Mouse (Mus musculus) liver, embryonic 13.5 days (tissue): ENCODE measurements around the gene Por. TPM values are rescaled to one million over a fixed set of nuclear protein-coding genes. Genes with fewer than 3 reads are reported as not detected.

ENCODE experiments used
- ATAC-seq: fragments of 200-750 bp; cut with Nextera tagmentation; 2 replicates; pipeline ENCODE4 v1.8.0; 2017; ENCODE audit warnings: low read depth, mild to moderate bottlenecking, moderate number of reproducible peaks, moderate library complexity
- DNase-seq: peaks from one replicate; pipeline ENCODE4 v3.0.0; 2022
- H3K27ac ChIP-seq: fragments of 300-500 bp; sonication (generic); 2 replicates; pipeline ENCODE4 v1.5.1; 2015; ENCODE audit warnings: moderate library complexity, mild to moderate bottlenecking, inconsistent platforms
- H3K27me3 ChIP-seq: fragments of 300-500 bp; sonication (generic); 2 replicates; pipeline ENCODE4 v1.6.1; 2015; ENCODE audit warnings: mild to moderate bottlenecking, inconsistent platforms
- H3K36me3 ChIP-seq: fragments of 300-500 bp; sonication (generic); 2 replicates; pipeline ENCODE4 v1.6.1; 2015; ENCODE audit warnings: mild to moderate bottlenecking, inconsistent platforms
- H3K4me1 ChIP-seq: fragments of 300-500 bp; sonication (generic); replicated peaks from 2 replicates; pipeline ENCODE4 v1.6.1; 2015; ENCODE audit warnings: inconsistent platforms
- H3K4me2 ChIP-seq: fragments of 300-500 bp; sonication (generic); 2 replicates; pipeline ENCODE4 v1.6.1; 2015; ENCODE audit warnings: inconsistent platforms, mild to moderate bottlenecking, moderate library complexity
- H3K4me3 ChIP-seq: fragments of 300-500 bp; sonication (generic); replicated peaks from 2 replicates; pipeline ENCODE4 v1.5.1; 2015; ENCODE audit warnings: mild to moderate bottlenecking, inconsistent platforms
- H3K9ac ChIP-seq: fragments of 300-500 bp; sonication (generic); 2 replicates; pipeline ENCODE4 v1.6.1; 2015; ENCODE audit warnings: mild to moderate bottlenecking, inconsistent platforms
- H3K9me3 ChIP-seq: fragments of 300-500 bp; sonication (generic); replicated peaks from 2 replicates; pipeline ENCODE4 v1.6.1; 2016; ENCODE audit warnings: inconsistent platforms
- WGBS: fragments of 180-500 bp; shearing (Covaris S2); methylation state at CpG from one replicate; pipeline ENCODE4 v1.1.7; 2015; ENCODE audit not compliant: insufficient replicate concordance; 5-methylcytosine and 5-hydroxymethylcytosine counted together
- polyA plus RNA-seq: library from polyadenylated mRNA; unstranded; fragments of >200 nt; fragmentation: Nextera tagmentation; extraction: Ambion mirVana; gene quantifications from 2 replicates; pipeline ENCODE4 v1.2.1, GENCODE M21; 2015

Gene Por
- polyA plus RNA-seq, 1 experiment from 2014 or later = 26.7 TPM

DNA sequence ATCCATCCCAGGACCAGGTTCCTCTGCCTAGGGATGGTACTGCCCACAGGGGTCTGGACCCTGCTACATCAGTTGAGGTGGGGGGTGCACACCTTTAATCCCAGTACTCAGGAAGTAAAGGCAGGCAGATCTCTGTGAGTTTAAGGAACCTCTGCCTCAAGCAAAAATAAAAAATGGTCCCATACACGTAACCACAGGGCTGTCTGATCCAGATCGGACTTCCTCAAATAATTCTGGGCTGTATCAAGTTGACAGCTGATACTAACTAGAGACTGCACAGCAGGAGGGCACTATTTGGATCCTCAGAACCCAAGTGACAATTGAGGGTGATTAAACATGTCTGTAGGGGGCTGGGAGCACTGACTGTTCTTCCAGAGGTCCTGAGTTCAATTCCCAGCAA, 7.4 kb downstream of the Por start:
- no peak overlapping the region for H3K4me3 ChIP-seq
- DNase-seq = no peak
- no peaks in the 10 kb centered on the region for H3K9me3 ChIP-seq
- no peaks in the 10 kb centered on the region for H3K27me3 ChIP-seq
- no peak overlapping the region for H3K4me2 ChIP-seq
- no peak for ATAC-seq
- no peak overlapping the region for H3K27ac ChIP-seq
- H3K4me1 ChIP-seq = peaks cover 17% of the 10 kb centered on the region
- H3K9ac ChIP-seq = no peak overlapping the region
- no peaks in the 10 kb centered on the region for H3K36me3 ChIP-seq
- 36% methylated on average over 2 of the region's 2 CpGs for WGBS

DNA sequence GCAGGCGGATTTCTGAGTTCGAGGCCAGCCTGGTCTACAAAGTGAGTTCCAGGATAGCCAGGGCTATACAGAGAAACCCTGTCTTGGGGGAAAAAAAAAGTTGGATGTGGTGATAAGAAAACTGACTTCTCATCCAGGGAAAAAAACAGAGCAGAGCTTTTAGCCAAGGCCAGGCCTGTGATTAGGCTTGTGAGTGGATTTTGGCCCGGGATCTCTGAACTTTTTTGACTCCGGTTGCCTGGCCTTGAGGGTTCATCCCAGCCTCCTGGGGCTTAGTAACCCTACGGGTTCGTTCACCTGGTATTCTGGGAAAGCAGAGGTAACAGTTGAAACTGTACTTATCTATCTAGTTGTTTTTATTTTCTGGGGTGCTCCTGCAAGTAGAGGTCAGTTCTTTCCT, 8.6 kb downstream of the Por start:
- H3K4me1 ChIP-seq = peaks cover 17% of the 10 kb centered on the region
- no peak overlapping the region for H3K4me2 ChIP-seq
- H3K9ac ChIP-seq = no peak overlapping the region
- H3K9me3 ChIP-seq = no peaks in the 10 kb centered on the region
- H3K36me3 ChIP-seq = no peaks in the 10 kb centered on the region
- DNase-seq (no peak), ATAC-seq (no peak)
- H3K27ac ChIP-seq = no peak overlapping the region
- no peak overlapping the region for H3K4me3 ChIP-seq
- no peaks in the 10 kb centered on the region for H3K27me3 ChIP-seq
- 76% methylated on average over 6 of the region's 6 CpGs for WGBS

DNA sequence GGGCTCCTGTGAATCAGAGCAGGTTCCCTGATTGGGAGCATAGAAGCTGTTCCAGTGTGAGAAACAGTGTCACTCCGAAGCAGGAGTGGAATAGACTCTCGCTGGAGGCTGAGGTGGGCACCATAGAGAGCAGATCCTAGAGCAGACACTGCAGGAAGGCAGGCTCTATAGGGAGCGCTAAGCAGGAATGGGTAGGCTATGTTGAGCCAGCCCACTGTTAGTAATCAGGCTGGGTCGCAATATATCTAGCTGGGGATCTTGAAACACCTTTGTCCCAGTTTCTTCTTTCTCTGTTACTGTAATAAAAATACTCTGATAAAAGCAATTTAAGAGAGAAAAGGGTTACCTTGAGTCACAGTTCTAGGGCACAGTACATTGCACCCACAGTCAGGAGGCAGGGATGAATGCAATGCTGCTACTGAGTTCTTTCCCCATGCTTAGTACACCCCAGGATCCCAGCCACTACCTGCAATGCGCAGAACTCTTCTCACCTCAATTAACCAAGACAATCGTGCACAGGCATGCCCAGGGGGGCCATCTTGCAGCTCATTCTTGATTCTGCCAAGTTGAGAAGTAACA, 11.2 kb downstream of the Por start:
- H3K4me2 ChIP-seq = no peak overlapping the region
- no peak overlapping the region for H3K4me3 ChIP-seq
- no peak overlapping the region for H3K9ac ChIP-seq
- H3K27ac ChIP-seq = no peak overlapping the region
- DNase-seq (no peak), ATAC-seq (no peak)
- H3K4me1 ChIP-seq = peaks cover under 1% of the 10 kb centered on the region; the same call in 1 of the 2 replicates
- H3K27me3 ChIP-seq = no peaks in the 10 kb centered on the region
- no peaks in the 10 kb centered on the region for H3K36me3 ChIP-seq
- WGBS = 70% methylated on average over 6 of the region's 6 CpGs
- no peaks in the 10 kb centered on the region for H3K9me3 ChIP-seq

DNA sequence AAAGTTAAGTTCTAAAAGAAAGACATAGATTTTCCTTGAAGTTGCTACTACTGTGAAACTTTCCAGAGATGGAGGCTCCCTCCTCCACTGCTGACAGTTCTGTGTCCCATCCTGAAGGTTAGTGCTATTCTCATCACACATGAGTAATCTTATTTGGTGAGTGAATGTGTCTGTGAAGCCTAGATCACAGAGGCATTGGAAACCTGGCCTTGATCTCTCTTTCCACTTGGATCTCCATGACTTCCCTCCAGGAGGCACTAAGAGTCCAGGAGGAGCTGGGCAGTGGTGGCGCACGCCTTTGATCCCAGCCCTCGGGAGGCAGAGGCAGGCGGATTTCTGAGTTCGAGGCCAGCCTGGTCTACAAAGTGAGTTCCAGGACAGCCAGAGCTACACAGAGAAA, 12.2 kb downstream of the Por start:
- no peak for ATAC-seq
- WGBS = 58% methylated on average over 5 of the region's 5 CpGs
- H3K4me1 ChIP-seq = peaks cover 3% of the 10 kb centered on the region; the same call in 1 of the 2 replicates
- H3K9ac ChIP-seq = no peak overlapping the region
- no peak overlapping the region for H3K4me2 ChIP-seq
- H3K27me3 ChIP-seq = no peaks in the 10 kb centered on the region
- DNase-seq = no peak
- H3K4me3 ChIP-seq = no peak overlapping the region
- no peak overlapping the region for H3K27ac ChIP-seq
- no peaks in the 10 kb centered on the region for H3K36me3 ChIP-seq
- no peaks in the 10 kb centered on the region for H3K9me3 ChIP-seq

DNA sequence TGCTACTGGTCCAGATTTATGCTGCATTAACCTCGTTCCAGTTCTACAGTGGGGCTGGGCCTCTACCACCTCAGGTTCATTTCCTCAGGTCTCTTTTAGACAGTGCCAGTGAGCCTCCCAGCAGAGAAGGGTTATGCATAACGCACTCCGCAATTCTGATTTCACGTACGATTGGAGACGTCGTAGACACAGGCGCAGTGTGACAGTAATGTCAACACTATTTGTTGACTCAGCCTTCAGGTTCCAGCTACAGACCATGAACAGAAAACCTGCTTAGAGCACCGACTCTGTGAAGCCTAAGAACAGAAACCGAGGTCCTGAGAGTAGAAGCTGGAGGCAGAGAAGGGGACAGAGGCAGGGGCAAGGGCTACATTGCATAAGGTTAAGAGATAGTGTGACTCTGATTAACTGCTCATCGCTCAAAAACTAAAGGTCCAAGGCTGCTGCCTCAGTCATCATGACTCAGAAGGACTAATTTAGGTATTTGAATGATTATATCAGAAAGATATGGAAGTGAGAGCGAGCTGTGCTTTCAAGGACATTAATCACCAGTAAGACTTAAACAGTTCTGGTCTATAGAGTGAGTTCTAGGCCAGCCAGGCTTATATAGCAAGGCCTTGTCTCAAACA, 13.2 kb downstream of the Por start:
- Histone ChIP-seq H3K27me3 (no peaks in the 10 kb centered on the region), H3K27ac (peak overlapping the region; percentile 13; the same call in 1 of the 2 replicates), H3K9ac (no peak overlapping the region), H3K4me2 (no peak overlapping the region), H3K9me3 (no peaks in the 10 kb centered on the region), H3K4me3 (no peak overlapping the region), H3K36me3 (no peaks in the 10 kb centered on the region), H3K4me1 (peaks cover 7% of the 10 kb centered on the region)
- DNase-seq (no peak), ATAC-seq (0 out of 2 replicates have a peak, but pooled peaks have one; percentile 43)
- 72% methylated on average over 12 of the region's 12 CpGs for WGBS

DNA sequence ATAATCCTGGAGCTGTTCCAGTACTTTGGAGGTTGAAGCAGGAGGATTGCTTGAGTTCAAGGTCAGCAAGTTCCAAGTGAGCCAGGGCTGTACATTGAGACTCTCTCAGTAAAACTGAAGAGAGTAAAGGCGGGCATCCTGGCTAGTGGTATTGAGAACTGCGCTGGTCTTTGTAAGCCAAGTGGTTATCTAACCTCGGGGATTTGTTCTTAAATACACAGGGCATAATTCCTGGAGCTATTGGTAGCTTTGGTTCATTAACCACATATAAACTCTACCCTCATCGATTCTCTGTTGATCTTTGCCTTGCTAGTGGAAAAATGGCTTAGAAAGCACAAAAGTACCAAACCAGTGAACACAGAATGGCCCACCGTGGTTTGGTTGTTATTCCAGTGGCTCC, 20.6 kb downstream of the Por start:
- Histone ChIP-seq H3K4me3 (peak overlapping the region; percentile 80), H3K9ac (peak overlapping the region; percentile 86), H3K4me2 (peak overlapping the region; percentile 86), H3K9me3 (no peaks in the 10 kb centered on the region), H3K36me3 (no peaks in the 10 kb centered on the region), H3K4me1 (peaks cover 45% of the 10 kb centered on the region), H3K27ac (no peak overlapping the region), H3K27me3 (no peaks in the 10 kb centered on the region)
- 71% methylated on average over 5 of the region's 5 CpGs for WGBS
- ATAC-seq (no peak), DNase-seq (no peak)

DNA sequence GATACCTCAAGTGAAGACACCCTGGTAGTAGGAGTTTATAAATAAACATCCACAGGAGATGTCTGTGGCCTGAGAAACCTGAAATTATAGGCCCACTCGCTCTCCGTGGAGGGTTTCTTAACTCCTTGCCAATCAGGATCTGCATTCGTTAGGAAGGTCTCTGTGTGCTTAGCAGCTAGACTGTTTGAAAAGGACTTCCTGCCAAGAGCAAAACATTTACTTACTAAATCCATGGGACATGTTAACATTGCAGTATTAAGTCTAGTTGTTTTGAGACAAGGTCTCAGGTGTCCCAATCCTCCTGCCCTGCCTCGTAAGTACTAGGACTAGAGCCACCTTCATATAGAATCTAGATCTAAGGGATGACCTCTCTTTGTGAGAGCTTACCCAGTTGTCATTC, 21.4 kb downstream of the Por start:
- Histone ChIP-seq H3K4me3 (no peak overlapping the region), H3K4me1 (peaks cover 44% of the 10 kb centered on the region), H3K9me3 (no peaks in the 10 kb centered on the region), H3K27ac (no peak overlapping the region), H3K4me2 (no peak overlapping the region), H3K36me3 (no peaks in the 10 kb centered on the region), H3K27me3 (no peaks in the 10 kb centered on the region), H3K9ac (no peak overlapping the region)
- ATAC-seq (no peak), DNase-seq (no peak)
- WGBS = 75% methylated on average over 4 of the region's 4 CpGs

DNA sequence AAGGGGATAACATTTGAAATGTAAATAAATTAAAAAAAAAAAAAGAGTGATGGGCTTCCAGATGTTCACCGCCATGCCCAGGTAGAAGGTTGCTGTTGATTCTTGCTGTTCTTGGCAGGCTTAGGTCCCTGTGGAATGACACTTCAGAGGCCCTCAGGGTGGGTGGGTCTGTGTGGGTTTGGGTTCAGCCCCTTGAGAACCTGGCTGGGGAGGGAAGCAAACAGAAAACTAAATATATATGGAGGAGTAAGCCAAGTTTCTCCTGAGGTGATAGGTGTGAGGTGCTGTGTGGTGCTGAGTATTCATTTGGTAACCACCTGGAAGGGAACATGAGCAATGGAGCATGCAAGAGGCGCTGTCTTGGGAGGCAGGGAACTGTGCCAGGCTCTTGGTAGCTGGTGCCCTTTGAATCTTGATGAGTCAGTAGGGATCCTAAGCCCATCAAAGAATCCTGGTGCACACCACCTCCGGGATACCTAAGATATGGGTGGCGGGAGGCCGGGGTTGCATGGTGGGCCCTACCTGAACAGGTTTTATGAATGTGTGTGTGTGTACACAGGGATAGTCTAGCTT, 23.5 kb downstream of the Por start:
- no peak overlapping the region for H3K4me3 ChIP-seq
- H3K9ac ChIP-seq = no peak overlapping the region
- WGBS = 83% methylated on average over 5 of the region's 5 CpGs

DNA sequence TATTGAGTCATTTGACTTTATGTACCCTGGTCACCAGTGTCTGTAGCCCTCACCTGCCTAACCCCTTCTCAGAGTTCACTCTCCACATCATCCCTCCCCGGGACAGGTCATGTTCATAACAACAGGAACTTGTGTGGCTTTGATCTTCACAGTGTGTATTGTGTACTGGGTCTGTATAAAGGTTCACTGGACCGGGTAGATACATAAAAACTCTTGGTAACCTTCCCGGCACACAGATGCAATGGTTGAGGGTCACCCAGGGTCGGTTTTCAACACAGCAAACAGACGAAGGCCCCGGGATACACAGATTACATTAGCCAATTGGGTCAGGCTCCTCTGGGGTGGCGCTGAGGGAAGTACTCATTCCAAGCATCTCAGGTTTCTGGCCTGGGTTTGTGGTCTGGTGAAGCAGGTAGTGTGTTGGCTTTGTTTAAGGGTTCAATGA, 25.5 kb downstream of the Por start:
- DNase-seq (no peak), ATAC-seq (peak; percentile 79)
- H3K27ac ChIP-seq = no peak overlapping the region
- no peak overlapping the region for H3K4me3 ChIP-seq
- peaks cover 8% of the 10 kb centered on the region; the same call in 1 of the 2 replicates for H3K36me3 ChIP-seq
- no peaks in the 10 kb centered on the region for H3K9me3 ChIP-seq
- 58% methylated on average over 7 of the region's 7 CpGs for WGBS
- H3K9ac ChIP-seq = no peak overlapping the region
- no peaks in the 10 kb centered on the region for H3K27me3 ChIP-seq
- no peak overlapping the region for H3K4me2 ChIP-seq
- peaks cover 34% of the 10 kb centered on the region for H3K4me1 ChIP-seq

More for the DNA sequence above, 23.5 kb downstream of the Por start:
- Histone ChIP-seq H3K9me3 (no peaks in the 10 kb centered on the region), H3K36me3 (0 out of 2 replicates have a peak, but pooled peaks cover 3% of the 10 kb centered on the region), H3K27ac (no peak overlapping the region), H3K4me2 (no peak overlapping the region), H3K27me3 (no peaks in the 10 kb centered on the region), H3K4me1 (peaks cover 47% of the 10 kb centered on the region)
- DNase-seq (no peak), ATAC-seq (no peak)

DNA sequence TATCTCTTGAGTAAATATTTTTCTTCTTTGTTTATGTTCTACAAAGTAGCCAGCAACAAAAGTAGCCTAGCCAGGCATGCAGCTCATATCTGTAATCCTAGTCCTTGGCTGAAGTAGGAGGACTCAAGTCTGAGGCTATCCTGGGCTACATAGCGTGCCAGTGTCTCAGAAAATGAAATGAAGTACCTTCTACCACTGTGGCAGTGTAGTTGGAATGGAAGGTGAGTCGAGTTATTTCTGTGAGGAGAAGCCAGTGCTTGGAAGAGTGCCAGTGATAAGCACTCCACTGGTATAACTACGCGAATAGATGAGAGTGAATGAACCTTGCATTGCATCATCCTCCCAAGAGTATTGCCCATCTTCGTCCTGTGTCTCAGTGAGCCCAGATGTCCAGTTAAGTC, 27.9 kb downstream of the Por start:
- WGBS = 69% methylated on average over 5 of the region's 5 CpGs
- DNase-seq (no peak), ATAC-seq (no peak)
- H3K36me3 ChIP-seq = peaks cover 12% of the 10 kb centered on the region; the same call in 1 of the 2 replicates
- no peaks in the 10 kb centered on the region for H3K9me3 ChIP-seq
- H3K4me2 ChIP-seq = no peak overlapping the region
- H3K4me3 ChIP-seq = no peak overlapping the region
- no peak overlapping the region for H3K27ac ChIP-seq
- H3K9ac ChIP-seq = no peak overlapping the region
- H3K27me3 ChIP-seq = no peaks in the 10 kb centered on the region
- H3K4me1 ChIP-seq = peaks cover 37% of the 10 kb centered on the region

DNA sequence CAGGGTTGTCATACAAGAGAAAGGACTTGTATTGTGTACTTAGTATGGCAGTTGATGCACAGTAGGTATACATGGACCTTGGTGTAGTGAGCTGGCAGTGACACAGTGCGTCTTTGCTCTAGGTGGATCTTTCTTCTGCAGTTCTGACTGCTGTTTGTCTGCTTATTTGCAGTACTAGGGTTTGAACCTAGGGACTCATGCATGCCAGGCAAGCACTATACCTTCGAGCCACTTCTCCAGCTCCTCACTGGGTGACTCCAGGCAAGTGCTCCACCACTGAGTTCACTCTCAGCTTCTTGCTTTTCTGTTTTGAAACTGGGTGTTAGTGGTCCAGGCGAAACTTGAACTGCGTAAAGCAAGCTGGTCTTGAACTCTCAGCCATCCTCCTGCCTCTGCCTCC, 31.8 kb downstream of the Por start:
- Histone ChIP-seq H3K27me3 (no peaks in the 10 kb centered on the region), H3K9me3 (no peaks in the 10 kb centered on the region), H3K27ac (no peak overlapping the region), H3K4me2 (no peak overlapping the region), H3K4me3 (no peak overlapping the region), H3K9ac (no peak overlapping the region), H3K36me3 (peaks cover 12% of the 10 kb centered on the region; the same call in 1 of the 2 replicates), H3K4me1 (peaks cover 37% of the 10 kb centered on the region)
- WGBS = 78% methylated on average over 4 of the region's 4 CpGs
- DNase-seq (no peak), ATAC-seq (no peak)
